Mouse (Mus musculus) skeletal muscle tissue, adult 2 months (tissue): ENCODE measurements around the gene Vps13c.

ENCODE experiments used
- DNase-seq: peaks from one replicate; pipeline ENCODE4 v3.0.0-alpha.2; 2012; ENCODE audit warnings: low read depth, low spot score

The Vps13c gene

DNA sequence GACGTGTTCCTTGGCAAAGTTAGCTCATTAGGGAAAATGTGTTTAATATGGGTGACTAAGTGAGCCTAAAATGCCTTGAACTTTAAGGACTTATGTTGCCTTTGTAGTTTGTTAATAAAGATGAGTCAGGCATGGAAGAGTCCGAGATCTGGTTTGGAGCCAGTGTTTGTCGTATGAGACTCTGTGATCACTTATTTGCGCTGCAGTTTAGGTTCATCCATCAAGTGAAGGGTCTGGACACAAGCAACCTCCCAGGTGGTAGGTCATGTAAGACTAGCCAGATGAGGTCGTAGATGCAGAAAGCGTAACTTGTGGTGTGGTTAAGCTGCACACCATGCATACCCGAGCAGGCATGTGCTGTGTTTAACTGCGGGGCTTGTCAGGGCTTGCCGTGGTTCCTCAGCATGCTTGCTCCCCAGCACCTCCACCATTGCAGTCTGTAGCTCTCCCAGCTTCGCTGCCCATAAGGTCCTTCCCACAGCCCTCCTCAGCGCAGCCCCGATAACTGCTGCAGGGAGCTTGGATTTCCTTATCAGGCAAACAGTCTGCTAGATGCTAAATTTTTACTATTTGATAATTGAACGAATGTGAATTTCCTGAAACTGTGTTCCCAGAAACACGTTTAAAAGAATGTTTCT is 37.0 kb downstream of the Vps13c start:
- no peak for DNase-seq

DNA sequence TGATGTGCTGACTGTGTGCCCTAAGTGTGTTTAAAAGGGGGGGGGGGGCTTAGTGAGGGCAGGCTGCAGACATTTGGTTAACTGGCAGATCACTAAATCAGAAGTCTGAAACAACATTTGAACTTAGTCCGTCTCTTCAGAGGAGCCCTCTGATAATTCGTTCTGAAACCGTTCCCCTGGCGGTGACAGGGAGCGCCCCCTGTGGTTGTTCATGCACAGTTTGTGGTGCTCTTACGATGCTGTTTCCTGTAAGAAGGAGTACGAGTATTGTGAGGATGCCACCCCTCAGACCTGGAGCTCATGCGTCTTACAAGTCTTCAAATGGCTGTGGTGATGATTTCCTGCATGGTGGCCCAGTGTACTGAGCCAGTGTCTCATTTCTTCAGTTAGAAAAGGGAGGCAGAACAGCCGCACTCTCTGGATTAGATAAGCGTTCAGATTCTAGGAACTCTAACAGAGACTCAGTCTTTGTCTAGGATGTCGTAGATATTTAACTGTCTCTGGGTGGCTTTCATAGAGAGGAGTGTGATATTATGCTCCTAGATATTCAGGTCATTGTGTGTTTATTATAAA is 38.1 kb downstream of the Vps13c start:
- no peak for DNase-seq

DNA sequence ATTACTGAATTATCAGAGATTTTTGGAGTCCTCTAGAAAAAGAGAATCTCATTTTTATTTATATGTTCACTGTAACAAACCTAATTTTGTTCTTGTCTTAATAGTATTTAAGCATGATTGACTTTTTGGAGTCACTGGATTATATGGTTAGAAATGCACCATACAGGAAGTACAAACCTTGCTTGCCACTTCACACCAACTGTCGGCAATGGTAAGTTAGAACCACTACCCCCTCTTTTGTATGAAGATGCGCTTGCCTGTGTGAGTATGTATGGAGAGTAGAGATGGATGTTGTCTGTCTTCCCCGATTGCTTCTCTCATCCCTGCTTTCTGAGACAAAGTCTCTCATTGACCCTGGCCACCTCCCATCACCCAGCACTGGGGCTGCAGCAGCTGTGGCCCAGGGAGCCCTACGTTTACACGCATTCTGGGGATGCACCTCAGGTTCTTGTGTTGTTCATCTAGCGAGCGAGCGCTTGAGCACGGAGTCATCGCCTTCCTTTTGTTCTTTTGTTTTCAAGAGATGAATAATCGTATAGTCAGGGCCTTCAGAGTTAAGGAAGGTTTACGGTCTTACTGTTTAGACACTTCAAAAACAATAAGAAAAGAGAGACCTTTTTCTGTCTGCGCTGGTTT is 43.3 kb downstream of the Vps13c start:
- DNase-seq = no peak

DNA sequence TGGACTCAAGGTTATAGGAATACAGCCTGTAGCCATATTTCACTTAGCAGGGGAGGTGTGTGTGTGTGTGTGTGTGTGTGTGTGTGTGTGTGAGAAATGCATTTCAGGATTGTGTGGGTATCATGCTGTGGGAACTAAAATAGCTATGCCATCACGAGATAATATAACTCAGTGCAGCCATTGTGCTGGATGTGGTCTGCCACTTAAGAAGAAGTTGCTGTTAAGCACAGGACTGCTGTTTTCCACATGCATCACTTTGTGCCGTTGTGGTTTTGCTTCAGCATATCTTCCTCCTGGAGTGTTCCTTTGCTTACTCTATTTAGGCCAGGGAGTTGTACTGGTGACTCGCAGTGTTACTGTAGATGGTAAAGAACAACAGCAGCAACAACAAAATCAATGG is 43.9 kb downstream of the Vps13c start:
- DNase-seq = no peak

DNA sequence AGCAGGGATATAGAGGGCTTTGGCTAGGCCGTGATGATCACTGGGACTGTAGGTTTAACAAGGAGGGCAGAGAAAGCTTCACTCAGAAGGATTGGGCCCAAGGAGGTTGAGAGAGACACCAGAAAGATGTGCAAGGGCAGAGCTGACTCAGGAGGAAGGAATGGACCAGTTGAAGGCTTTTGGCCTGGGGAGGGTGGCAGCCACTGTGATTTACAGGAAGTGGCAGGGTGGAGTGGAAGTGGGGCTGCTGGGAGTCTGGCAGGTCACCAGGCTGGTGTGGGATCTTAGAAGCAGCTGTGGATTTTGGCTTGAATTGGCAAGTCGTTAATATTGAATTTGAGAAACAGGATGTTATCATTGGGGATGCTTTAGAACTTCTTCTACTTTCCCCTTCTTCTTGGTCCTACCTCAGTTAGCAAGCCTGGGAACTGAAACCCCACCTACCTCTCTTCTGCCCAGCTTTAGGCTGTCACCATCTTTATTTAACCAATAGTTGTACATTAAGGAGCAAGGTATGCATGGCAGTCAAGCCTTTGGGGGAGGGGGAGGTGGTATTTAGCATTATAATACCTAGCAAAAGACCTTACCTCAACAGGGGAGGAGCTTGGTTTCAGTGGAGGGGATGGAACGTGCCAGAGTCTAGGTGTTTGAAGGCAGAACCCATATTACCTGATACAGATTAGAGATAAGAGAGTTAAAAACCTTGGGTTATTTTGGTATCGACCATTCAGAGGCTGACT is 47.0 kb downstream of the Vps13c start:
- DNase-seq = peak; percentile 53

DNA sequence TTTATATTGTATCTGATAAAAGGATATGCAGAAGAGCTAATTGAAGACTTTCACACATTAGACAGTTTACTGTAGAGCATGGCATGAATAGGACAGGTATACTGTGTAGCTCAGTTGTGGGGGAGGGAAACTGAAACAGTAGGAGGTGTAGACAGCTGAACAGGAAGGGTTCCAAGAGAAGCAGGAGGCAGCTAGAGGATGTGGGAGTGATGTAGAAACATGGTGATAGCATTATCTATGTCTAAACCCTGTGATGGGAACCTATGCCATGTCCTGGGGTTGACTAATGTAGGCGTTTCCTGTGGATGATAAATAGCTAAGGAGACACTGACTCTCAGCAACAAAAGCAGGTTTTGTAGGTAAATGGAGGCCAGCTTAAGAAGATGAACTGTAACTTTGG is 53.3 kb downstream of the Vps13c start:
- no peak for DNase-seq

DNA sequence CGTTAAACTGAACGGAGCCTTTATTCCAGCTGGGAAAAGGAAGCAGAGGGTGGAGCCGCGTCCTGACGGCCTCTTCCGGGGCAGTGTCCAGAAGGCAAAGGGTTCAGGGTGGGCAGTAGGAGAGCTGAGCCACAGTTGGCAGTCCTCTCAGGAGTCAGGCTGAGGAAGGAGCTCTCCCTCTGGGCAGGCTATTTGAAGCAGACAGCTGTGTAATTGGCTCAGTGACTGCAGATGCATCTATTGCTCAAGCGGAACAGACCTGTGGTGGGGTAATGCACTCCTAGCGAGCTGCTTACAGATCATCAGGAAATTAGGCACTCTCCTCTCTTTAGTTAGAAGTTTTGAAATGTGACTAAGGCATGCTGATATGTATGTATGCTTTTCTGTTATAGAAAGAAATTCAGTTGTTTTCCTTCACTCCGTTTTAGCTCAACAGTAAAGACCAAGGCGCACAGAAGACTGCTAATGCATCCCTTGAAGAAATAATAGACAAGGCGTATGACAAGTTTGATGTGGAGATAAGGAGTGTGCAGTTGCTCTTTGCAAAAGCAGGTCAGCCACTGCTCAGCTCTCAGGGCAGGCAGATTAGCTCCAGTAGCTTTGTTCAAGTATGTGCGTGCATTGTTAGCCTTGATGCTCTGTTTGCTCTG is 56.6 kb downstream of the Vps13c start:
- peak; percentile 45 for DNase-seq

DNA sequence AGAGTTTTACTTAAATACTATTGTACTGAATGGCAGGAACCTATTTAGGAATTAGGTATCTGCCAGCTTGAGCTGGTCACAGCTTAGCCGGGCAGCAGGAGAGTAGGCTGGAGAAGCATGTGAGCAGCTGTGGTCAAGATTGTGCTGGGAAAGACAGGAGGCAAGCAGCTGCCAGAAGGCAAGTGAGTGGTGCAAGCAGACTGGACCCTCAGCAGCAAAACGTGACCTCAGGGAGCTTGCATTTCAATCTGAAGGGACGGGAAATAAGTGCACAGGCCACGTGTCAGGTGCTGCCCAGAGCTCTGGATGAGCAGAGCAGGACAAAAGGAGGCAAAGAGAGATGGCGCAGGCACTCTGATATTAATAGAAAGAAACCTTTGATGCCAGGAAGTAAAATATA is 60.2 kb downstream of the Vps13c start:
- DNase-seq = no peak

DNA sequence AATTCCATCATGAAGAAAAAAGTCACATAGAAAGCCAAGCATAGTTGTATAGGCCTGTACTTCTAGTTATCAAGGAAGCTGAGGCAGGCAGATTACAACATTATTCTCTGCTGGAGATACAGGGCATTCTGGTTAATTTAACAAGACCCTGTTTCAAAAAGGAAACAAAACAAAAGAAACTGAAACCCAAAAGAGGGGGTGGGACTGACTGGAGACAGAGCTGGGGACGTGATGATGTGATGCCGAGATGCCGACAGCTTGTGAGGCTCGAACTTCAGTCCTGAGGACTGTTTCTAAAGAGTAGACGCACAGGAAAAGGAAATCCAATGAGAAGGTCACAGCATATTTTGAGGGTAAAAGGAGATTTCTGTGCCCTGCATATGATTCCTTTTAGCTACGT is 64.2 kb downstream of the Vps13c start:
- DNase-seq = no peak

DNA sequence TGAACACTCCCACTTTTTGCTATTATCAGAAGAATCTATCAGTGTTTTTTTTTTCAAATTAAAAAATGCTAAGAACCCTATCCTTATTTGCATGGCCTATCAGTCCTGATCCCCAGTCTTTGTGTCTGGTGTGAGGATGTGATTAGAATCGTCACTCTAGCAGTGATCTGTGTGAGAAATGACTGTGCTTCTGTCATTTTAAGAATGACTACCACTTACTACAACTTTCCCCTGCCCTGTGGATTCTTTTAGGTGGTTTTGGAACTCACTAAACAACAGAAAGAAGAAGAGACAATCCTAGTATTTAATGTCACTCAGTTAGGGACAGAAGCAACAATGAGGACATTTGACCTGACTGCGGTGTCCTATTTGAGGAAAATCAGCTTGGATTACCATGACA is 65.3 kb downstream of the Vps13c start:
- DNase-seq = no peak

DNA sequence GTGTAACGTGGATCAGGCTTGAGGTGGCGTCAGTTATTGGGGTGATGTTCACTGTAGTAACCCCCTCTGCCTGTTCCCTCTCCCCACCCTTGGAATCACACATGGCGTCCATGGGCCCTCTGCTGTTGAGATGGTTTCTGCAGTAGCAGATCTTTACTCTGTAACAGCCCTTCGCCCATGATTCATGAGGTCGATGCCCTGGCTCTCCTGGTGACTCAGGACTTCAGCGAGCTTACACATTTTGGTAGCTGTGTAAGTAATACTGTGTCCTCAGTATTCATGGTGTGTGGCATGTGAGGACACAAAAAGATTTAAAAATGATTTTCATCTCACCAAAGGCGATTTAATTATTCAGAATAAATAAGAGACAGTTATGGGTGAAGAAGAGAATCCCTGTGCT is 74.5 kb downstream of the Vps13c start:
- no peak for DNase-seq

DNA sequence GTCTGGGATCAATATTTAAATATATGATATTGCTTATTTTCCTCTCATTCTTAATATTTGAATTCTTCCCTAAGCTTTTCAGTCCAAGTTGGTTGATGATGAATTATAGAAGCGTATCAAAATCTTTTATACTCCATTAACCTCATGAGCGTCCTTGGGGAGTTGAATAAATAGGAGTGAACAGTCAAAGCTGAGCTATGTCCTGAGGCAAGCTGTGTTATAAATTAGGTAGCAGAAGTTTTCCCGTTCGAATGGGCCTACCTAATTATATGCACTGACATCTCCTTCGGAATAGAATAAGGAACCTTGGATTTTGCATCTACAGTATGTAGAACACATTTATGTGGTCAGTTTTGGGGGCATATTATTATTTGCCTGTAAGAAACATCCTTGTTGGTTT is 82.2 kb downstream of the Vps13c start:
- DNase-seq = no peak

DNA sequence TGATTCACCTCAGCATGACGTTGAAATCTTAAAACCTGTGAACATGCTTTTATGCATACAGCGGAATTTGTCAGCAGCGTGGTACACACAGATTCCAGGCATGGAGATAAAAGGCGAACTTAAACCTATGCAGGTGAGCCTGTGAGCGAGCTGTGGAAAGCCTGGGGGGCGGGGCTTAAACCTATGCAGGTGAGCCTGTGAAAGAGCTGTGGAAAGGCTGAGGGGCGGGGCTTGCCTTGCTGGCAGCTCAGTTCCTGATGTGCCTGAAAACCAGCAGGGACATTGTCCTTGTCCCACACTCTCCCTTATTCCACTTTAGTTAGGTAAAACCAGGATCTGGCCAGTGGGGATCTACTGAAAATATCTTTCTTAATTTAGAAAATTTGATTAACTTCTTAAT is 90.4 kb downstream of the Vps13c start:
- no peak for DNase-seq

DNA sequence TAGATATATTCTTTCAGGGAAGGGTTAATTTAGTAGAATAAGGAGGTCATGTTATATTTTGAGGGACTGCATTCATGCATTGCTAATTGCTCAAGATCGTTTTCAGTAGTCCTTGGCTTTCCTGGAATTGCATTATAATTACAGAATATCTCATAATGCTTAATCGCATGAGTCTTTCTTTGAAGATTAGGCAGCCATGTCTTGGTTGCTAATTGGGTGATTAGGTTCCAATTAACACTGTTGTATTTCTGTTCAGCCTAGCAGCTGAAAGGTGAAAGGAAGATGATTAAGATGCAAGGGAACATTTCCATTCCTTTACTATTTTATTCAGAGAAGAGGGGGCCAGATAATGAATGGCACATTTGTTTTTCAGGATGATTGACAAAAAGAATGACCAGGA is 97.1 kb downstream of the Vps13c start:
- no peak for DNase-seq

DNA sequence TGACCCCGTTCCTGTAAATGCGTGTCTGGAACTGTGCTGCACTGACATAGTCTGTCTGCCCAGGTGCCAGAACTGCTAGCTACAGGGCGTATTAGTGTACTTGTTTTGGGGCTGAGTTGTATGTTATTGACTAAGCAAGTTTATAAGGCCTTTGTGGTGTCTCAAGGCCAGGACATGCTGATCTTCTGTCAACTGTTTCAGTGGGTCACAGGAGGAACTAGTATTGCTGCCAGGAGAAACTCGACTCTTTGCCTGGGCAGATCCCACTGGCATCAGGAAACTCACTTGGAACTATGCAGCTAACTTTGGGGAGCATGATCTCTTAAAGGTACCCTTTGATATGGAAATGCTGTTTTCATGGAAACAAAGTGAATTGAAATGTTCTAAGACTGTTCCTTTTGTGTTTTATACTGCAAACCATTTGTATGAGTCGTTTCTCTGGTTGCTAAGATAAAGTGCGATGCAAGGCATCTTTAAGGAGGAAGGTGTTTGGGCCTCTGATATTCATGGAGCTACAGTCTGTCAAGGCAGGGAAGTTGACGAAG is 115.3 kb downstream of the Vps13c start:
- peak; percentile 24 for DNase-seq

DNA sequence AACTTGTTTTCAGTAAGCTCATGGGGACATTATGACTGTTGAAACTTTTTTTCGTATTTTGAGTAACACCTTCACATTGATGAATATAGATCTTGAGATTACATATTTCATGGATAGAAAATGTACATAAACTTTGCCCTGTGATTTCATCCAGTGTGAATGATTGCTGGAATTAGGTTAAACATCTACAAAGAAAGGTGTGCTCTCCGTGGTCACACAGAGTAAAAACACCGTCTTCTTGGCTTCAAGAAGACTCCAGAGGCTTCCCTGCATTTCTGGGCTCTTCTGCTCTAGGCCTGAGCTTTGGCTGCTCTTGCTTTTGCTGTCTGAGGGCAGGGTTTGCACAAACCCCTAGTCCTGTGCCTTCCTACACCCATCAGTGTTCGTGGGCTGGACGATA is 121.8 kb downstream of the Vps13c start:
- DNase-seq = no peak

DNA sequence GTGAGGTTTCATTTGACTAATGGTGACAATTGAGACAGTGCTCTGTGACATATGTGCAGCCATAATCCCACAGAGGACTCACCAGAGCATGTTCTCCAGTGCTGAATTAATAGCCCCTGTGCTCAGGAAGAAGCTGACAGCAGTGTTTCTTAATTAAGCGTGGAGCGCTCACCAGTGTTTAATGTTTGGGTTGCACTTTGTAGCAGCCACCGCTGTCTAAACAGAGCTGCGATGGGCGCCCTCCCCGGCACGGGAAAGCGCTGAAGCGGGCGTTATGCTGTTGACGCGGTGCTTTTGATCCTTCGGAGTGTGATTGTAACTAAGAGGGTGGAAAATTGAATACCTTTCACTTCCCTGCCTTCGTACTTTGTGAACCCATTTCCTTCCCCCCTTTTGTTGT is 125.7 kb downstream of the Vps13c start:
- DNase-seq = no peak

DNA sequence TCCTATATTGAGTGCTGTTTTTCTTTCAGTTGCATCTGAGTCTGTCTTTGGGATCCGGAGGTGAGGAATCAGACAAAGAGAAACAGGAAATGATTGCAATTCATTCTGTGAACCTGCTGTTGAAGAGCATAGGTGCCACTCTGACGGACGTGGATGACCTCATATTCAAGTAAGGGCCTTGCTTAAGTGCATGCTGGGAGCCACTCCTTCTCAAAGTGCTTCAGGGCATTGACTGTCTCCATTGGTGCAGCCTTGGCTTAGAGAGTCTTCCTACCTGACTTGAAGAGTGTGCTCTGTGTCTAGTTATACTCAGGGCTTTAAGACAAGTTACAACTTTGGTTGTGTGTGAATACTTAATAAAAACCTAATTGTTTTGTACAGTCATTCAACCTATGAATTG is 126.8 kb downstream of the Vps13c start:
- DNase-seq = no peak

DNA sequence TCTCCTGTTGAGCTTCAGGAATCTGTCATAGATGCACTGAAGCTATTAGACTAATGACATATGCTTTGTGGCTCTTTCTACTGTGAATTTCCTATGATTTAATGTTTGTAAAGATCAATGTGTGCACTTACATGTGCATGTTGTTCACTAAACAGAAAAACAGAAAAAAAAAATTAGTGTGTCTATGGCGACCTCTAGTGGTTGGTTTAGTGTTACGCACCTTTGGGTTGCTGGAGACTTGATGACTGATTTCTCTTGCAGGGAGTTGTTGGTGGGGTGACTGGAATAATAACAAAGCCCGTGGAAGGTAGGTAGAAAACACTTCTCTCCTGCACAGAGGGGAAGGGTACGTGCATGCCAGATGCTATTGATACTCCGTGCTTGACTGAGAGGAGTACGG is 133.3 kb downstream of the Vps13c start:
- DNase-seq = peak; percentile 18

DNA sequence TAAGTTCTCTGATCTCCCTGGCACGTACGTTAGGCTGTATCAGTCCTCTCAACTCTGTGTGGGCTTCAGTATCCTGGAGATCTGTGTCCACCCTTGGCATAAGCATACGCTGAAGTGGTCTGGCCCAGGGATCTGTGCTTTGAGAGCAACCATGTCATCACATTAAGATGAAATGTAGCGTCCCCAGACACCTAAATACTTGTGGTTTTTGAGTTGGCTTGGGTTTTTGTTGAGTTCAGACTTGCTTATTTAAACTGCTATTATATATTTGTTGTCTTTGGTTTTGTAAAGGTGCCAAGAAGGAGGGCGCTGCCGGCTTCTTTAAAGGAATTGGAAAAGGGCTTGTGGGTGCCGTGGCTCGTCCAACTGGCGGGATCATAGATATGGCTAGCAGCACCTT is 135.3 kb downstream of the Vps13c start:
- DNase-seq = no peak

DNA sequence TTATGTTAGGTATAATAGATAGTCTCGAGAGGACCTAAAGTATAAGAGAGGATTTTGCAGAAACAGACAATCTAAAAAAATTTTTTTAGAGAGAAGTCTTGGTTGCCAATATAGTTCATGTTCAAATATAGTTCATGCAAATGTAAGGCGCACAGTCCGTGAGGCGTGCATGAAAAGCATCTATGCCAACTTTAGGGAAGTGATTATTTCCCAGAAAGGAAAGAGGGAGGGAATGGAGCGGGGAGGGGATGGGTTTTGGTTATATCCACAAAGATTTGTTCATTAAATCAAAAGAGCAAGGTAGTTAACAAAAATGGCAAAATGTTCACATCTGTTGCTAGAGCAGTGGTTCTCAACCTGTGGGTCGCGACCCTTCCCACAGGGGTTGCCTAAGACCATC is 166.4 kb downstream of the Vps13c start:
- no peak for DNase-seq

DNA sequence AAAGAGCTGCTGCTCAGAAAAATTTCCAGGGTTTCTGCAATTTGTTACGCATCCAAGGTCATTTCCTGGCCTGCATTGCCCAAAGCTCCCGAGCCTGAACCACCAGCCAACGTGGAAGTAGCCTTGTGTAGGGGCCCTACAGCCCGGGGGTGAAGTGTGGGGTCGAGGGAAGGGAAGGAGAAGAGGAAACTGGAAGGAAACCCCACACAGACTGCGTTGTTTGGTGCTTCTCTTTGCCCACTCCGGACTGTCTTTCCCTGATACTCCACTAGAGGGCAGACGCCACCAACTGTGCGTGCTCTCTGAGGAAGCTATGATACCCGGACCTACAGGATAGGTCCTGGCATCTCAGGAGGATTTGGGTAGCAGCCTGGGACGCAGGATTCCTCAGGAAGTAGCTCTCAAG is 174.8 kb downstream of the Vps13c start:
- peak; percentile 64 for DNase-seq
